In genomic region chr5:24591268-24591721, GRCm38 (mm10) we compare ENCODE assay signal across 9 mouse cellular contexts. TPM values are rescaled to one million over a fixed set of nuclear protein-coding genes. Genes with fewer than 3 reads are reported as not detected.
DNase-seq lines count a peak whose midpoint lies in the region; ATAC-seq and TF ChIP-seq lines count a peak whose summit lies in the region.
"Had no signal": no experiment of that assay in that cellular context is flagged by ENCODE, and none has a peak within 500 bp of the region (broad histone marks: within the 10 kb centered on the region; RNA-seq: fewer than 3 reads in every experiment).

No protein-coding gene starts in this region.

- peak; percentile 31 for DNase-seq in lung, embryonic 14.5 days
- no peak for DNase-seq in lung, adult 18-20 months
- DNase-seq in embryo, embryonic 9.5 days (ENCODE audit: extremely low spot score), result peak; percentile 43
- no peak for DNase-seq in hindbrain, postnatal 0 days (ENCODE audit: low spot score)
- DNase-seq in cerebellum, adult 9-11 months, result no peak
- no peak for DNase-seq in spleen, postnatal 14 days (ENCODE audit: low spot score in 2 of 2)

- no peaks in the 10 kb centered on the region for H3K27me3 ChIP-seq in lung, embryonic 14.5 days (ENCODE audit: insufficient read depth, low read length)
- H3K27me3 ChIP-seq in hindbrain, postnatal 0 days (ENCODE audit: insufficient read depth, low read length), result no peaks in the 10 kb centered on the region
- H3K27me3 ChIP-seq in megakaryocyte, embryonic 14.5 days (replicated peaks), result no peaks in the 10 kb centered on the region

- H3K4me1 ChIP-seq in lung, embryonic 14.5 days (ENCODE audit: insufficient read depth), result peaks cover 8% of the 10 kb centered on the region; the same call in 1 of the 2 replicates
- H3K4me1 ChIP-seq in hindbrain, postnatal 0 days (ENCODE audit: insufficient read depth, low read length), result peaks cover 13% of the 10 kb centered on the region
- peaks cover 75% of the 10 kb centered on the region for H3K4me1 ChIP-seq in megakaryocyte, embryonic 14.5 days

- no peak overlapping the region; the same call in 1 of the 2 replicates for H3K27ac ChIP-seq in lung, embryonic 14.5 days (ENCODE audit: low read depth)
- peak overlapping the region; percentile 3; the same call in 1 of the 2 replicates for H3K27ac ChIP-seq in hindbrain, postnatal 0 days

- peak overlapping the region; percentile 31 for H3K4me2 ChIP-seq in lung, embryonic 14.5 days
- no peak overlapping the region for H3K4me2 ChIP-seq in hindbrain, postnatal 0 days (ENCODE audit: low read depth, low read length)

- TF ChIP-seq CTCF in lung, embryonic 14.5 days (IDR thresholded peaks at IDR 0.05; ENCODE audit: low read depth), result no peak
- TF ChIP-seq CTCF in hindbrain, postnatal 0 days (IDR thresholded peaks at IDR 0.05; ENCODE audit: low read depth), result no peak

- H3K4me3 ChIP-seq in lung, embryonic 14.5 days (ENCODE audit: low read depth, low read length), result no peak overlapping the region
- no peak overlapping the region for H3K4me3 ChIP-seq in hindbrain, postnatal 0 days (ENCODE audit: low read length)
- peak overlapping the region; percentile 81 for H3K4me3 ChIP-seq in megakaryocyte, embryonic 14.5 days (replicated peaks)

- 38% methylated on average over 23 of the region's 23 CpGs for WGBS in lung, embryonic 14.5 days
- WGBS in hindbrain, postnatal 0 days, result 29% methylated on average over 23 of the region's 23 CpGs

- peaks cover 56% of the 10 kb centered on the region for H3K36me3 ChIP-seq in lung, embryonic 14.5 days (ENCODE audit: insufficient read depth)
- H3K36me3 ChIP-seq in hindbrain, postnatal 0 days (ENCODE audit: insufficient read depth, low read length), result peaks cover 17% of the 10 kb centered on the region
- peaks cover 86% of the 10 kb centered on the region for H3K36me3 ChIP-seq in megakaryocyte, embryonic 14.5 days (replicated peaks; ENCODE audit: low read length)

- no peak overlapping the region for H3K9ac ChIP-seq in lung, embryonic 14.5 days
- no peak overlapping the region for H3K9ac ChIP-seq in hindbrain, postnatal 0 days (replicated peaks; ENCODE audit: low read length)

- ATAC-seq in lung, embryonic 14.5 days (ENCODE audit: insufficient read depth), result no peak
- ATAC-seq in hindbrain, postnatal 0 days, result no peak
- no peak for ATAC-seq in inflammation-experienced regulatory T-cells, adult 6 months

- H3K9me3 ChIP-seq in lung, embryonic 14.5 days (ENCODE audit: low read depth, low read length), result no peaks in the 10 kb centered on the region
- no peaks in the 10 kb centered on the region for H3K9me3 ChIP-seq in hindbrain, postnatal 0 days (ENCODE audit: low read length)
- no peaks in the 10 kb centered on the region for H3K9me3 ChIP-seq in megakaryocyte, embryonic 14.5 days

RNA-seq across cellular contexts. Expression of gene Chpf2, which starts 4.8 kb away (rescaled TPM):
- 12.2 and 14.2 TPM in 2 replicates for polyA plus RNA-seq in lung, embryonic 14.5 days (2014; fragmentation: Nextera tagmentation; extraction: Ambion mirVana)
- 38.3 and 46.2 TPM in 2 replicates for total RNA-seq in hindbrain, postnatal 0 days (2014; rRNA removed)
- polyA plus RNA-seq in hindbrain, postnatal 0 days (2015; fragmentation: Nextera tagmentation; extraction: Ambion mirVana), result 25.0 and 26.9 TPM in 2 replicates
- polyA plus RNA-seq in megakaryocyte, embryonic 14.5 days (2012; ENCODE audit: insufficient read depth, low replicate concordance), result 36.1 and 95.0 TPM in 2 replicates
- 10 to 100 TPM in 2 of 3 experiments, 1 to 10 TPM in 1; 8.5 to 12.9 (median 10.0) TPM for polyA plus RNA-seq in inflammation-experienced regulatory T-cells, adult 6 months (2017; shearing (Covaris generic))

RNA-seq across cellular contexts. Expression of gene Abcf2, which starts 14.0 kb away (rescaled TPM):
- 119 and 120 TPM in 2 replicates for polyA plus RNA-seq in lung, embryonic 14.5 days (2014; fragmentation: Nextera tagmentation; extraction: Ambion mirVana)
- 60.6 and 65.6 TPM in 2 replicates for total RNA-seq in hindbrain, postnatal 0 days (2014; rRNA removed)
- polyA plus RNA-seq in hindbrain, postnatal 0 days (2015; fragmentation: Nextera tagmentation; extraction: Ambion mirVana), result 65.4 and 66.5 TPM in 2 replicates
- 49.0 and 53.1 TPM in 2 replicates for polyA plus RNA-seq in megakaryocyte, embryonic 14.5 days (2012; ENCODE audit: insufficient read depth, low replicate concordance)
- polyA plus RNA-seq in inflammation-experienced regulatory T-cells, adult 6 months (2017; shearing (Covaris generic)), result 10 to 100 TPM; 52.1 to 67.7 (median 61.3) TPM

RNA-seq across cellular contexts. Expression of gene Smarcd3, which starts 32.9 kb away (rescaled TPM):
- 37.2 and 39.1 TPM in 2 replicates for polyA plus RNA-seq in lung, embryonic 14.5 days (2014; fragmentation: Nextera tagmentation; extraction: Ambion mirVana)
- 246 and 262 TPM in 2 replicates for total RNA-seq in hindbrain, postnatal 0 days (2014; rRNA removed)
- polyA plus RNA-seq in hindbrain, postnatal 0 days (2015; fragmentation: Nextera tagmentation; extraction: Ambion mirVana), result 114 and 128 TPM in 2 replicates
- polyA plus RNA-seq in megakaryocyte, embryonic 14.5 days (2012; ENCODE audit: insufficient read depth, low replicate concordance), result 0.76 TPM in 1 of 2 replicates, not detected in the other
- polyA plus RNA-seq in inflammation-experienced regulatory T-cells, adult 6 months (2017; shearing (Covaris generic)), result 1 to 10 TPM in 1 of 3 experiments, under 1 TPM in 2; 0.50 to 1.9 (median 0.69) TPM

RNA-seq across cellular contexts. Expression of gene 4931409K22Rik, which starts 34.7 kb away (rescaled TPM):
- polyA plus RNA-seq in lung, embryonic 14.5 days (2014; fragmentation: Nextera tagmentation; extraction: Ambion mirVana), result not detected in 2 replicates
- not detected in 2 replicates for total RNA-seq in hindbrain, postnatal 0 days (2014; rRNA removed)
- 0.09 and 0.16 TPM in 2 replicates for polyA plus RNA-seq in hindbrain, postnatal 0 days (2015; fragmentation: Nextera tagmentation; extraction: Ambion mirVana)
- not detected in 2 replicates for polyA plus RNA-seq in megakaryocyte, embryonic 14.5 days (2012; ENCODE audit: insufficient read depth, low replicate concordance)
- polyA plus RNA-seq in inflammation-experienced regulatory T-cells, adult 6 months (2017; shearing (Covaris generic)), result not detected
- total RNA-seq: adrenal gland, adult 18-20 months had no signal

RNA-seq across cellular contexts. Expression of gene Asb10, which starts 50.5 kb away (rescaled TPM):
- polyA plus RNA-seq in lung, embryonic 14.5 days (2014; fragmentation: Nextera tagmentation; extraction: Ambion mirVana), result 0.29 and 0.42 TPM in 2 replicates
- total RNA-seq in hindbrain, postnatal 0 days (2014; rRNA removed), result 0.10 TPM in 1 of 2 replicates, not detected in the other
- 0.16 and 0.21 TPM in 2 replicates for polyA plus RNA-seq in hindbrain, postnatal 0 days (2015; fragmentation: Nextera tagmentation; extraction: Ambion mirVana)
- polyA plus RNA-seq in megakaryocyte, embryonic 14.5 days (2012; ENCODE audit: insufficient read depth, low replicate concordance), result not detected in 2 replicates
- polyA plus RNA-seq in inflammation-experienced regulatory T-cells, adult 6 months (2017; shearing (Covaris generic)), result not detected

Comparison
In these comparisons a context has a peak if more than half of its experiments do, and no peak if none do; other contexts are left out.
1. DNase-seq: peak in lung, embryonic 14.5 days (single experiment) and embryo, embryonic 9.5 days (single experiment); none in lung, adult 18-20 months (0 of 2), hindbrain, postnatal 0 days (single experiment), cerebellum, adult 9-11 months (single experiment) and spleen, postnatal 14 days (0 of 2).
2. RNA of gene Smarcd3, which starts 32.9 kb away (polyA plus RNA-seq): 114 to 128 TPM in hindbrain, postnatal 0 days and 37.2 to 39.1 TPM in lung, embryonic 14.5 days; 0.76 TPM in megakaryocyte, embryonic 14.5 days and 0.50 to 1.9 TPM in inflammation-experienced regulatory T-cells, adult 6 months; every median in the first group is over 10 times any median in the second.